Comparison of ENCODE assay signal across 23 mouse cellular contexts in the genomic region with DNA sequence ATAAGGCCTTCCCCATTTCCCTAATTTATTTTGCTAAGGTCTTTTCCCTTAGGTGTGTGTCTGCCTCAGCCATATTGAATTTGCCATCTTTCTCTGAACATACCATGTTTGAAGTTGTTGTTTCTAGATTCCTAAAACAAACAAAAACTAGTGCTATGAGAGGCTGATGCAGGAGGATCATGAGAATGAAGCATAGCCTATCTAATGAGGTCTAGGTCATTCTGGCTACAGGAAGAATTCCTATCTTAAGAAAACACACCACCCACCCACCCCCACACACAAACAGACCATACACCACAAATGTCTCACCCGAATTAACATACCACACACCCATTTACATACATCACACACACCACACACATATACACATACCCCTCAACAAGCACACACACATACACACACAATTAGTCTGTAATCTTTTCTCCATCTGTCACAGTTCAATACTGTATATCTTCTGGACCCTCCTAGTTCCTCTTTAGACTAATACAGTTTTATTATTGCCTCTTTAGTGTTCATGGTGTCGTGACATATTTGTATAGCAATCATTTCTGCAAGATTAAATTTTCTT. TPM values are rescaled to one million over a fixed set of nuclear protein-coding genes. Genes with fewer than 3 reads are reported as not detected.
DNase-seq lines count a peak whose midpoint lies in the region; ATAC-seq and TF ChIP-seq lines count a peak whose summit lies in the region.
"Had no signal": no experiment of that assay in that cellular context is flagged by ENCODE, and none has a peak within 500 bp of the region (broad histone marks: within the 10 kb centered on the region; RNA-seq: fewer than 3 reads in every experiment).

No protein-coding gene starts in this region.

- no peak overlapping the region for H3K27ac ChIP-seq in forebrain, embryonic 10.5 days
- no peak overlapping the region for H3K27ac ChIP-seq in forebrain, embryonic 11.5 days (ENCODE audit: low read depth, low read length)
- peak overlapping the region; percentile 16; the same call in 1 of the 2 replicates for H3K27ac ChIP-seq in kidney, adult 2 months (ENCODE audit: insufficient read depth, low read depth, low read length)
- H3K27ac ChIP-seq in midbrain, embryonic 13.5 days, result no peak overlapping the region
- no peak overlapping the region for H3K27ac ChIP-seq in midbrain, postnatal 0 days (ENCODE audit: low read depth, low read length)
- no peak overlapping the region for H3K27ac ChIP-seq in liver, embryonic 14.5 days

- no peak for TF ChIP-seq EP300 in liver, embryonic 14.5 days (IDR thresholded peaks at IDR 0.05; ENCODE audit: low read depth)

- H3K4me1 ChIP-seq in forebrain, embryonic 10.5 days, result peaks cover 19% of the 10 kb centered on the region
- H3K4me1 ChIP-seq in forebrain, embryonic 11.5 days (replicated peaks; ENCODE audit: control insufficient read depth, insufficient read depth, low read length), result 0 out of 2 replicates have a peak, but pooled peaks cover 3% of the 10 kb centered on the region
- H3K4me1 ChIP-seq in kidney, adult 2 months (ENCODE audit: control insufficient read depth, insufficient read depth, low read length), result peaks cover 4% of the 10 kb centered on the region; the same call in 1 of the 2 replicates
- peaks cover 27% of the 10 kb centered on the region for H3K4me1 ChIP-seq in midbrain, embryonic 13.5 days (replicated peaks)
- peaks cover 3% of the 10 kb centered on the region; the same call in 1 of the 2 replicates for H3K4me1 ChIP-seq in midbrain, postnatal 0 days (ENCODE audit: insufficient read depth, low read length)
- H3K4me1 ChIP-seq in liver, embryonic 14.5 days (replicated peaks; ENCODE audit: control insufficient read depth in 2 of 2, insufficient read depth in 2 of 2, low read length in 1 of 2), result peaks cover 2 to 4% of the 10 kb centered on the region in 2 experiments; a peak in 2 of 4 replicates

- ATAC-seq in forebrain, embryonic 11.5 days (replicated peaks; ENCODE audit: low FRiP score), result no peak
- no peak for ATAC-seq in midbrain, embryonic 13.5 days
- ATAC-seq in midbrain, postnatal 0 days (ENCODE audit: low FRiP score), result no peak
- ATAC-seq in liver, embryonic 14.5 days (ENCODE audit: insufficient read depth), result no peak

- no peak for DNase-seq in forebrain, embryonic 10.5 days (ENCODE audit: extremely low spot score, low spot score)
- no peak for DNase-seq in forebrain, embryonic 11.5 days (ENCODE audit: low spot score)
- DNase-seq in kidney, adult 2 months, result no peak
- no peak for DNase-seq in kidney, postnatal 10 days
- no peak for DNase-seq in midbrain, postnatal 0 days (ENCODE audit: low spot score)
- DNase-seq in liver, embryonic 14.5 days (ENCODE audit: low read depth in 3 of 3, low spot score in 3 of 3), result no peak
- no peak for DNase-seq in layer of hippocampus, postnatal 36 days
- DNase-seq: adrenal gland, adult 8-10 months; cerebellum, adult 8-10 months; gastrocnemius, postnatal 25 days; kidney, adult 8-10 months; left cerebral cortex, postnatal 4 days; lung, postnatal 36 days; retina, postnatal 1 day had no signal

- H3K27me3 ChIP-seq in forebrain, embryonic 10.5 days (ENCODE audit: poor library complexity, severe bottlenecking), result no peaks in the 10 kb centered on the region
- H3K27me3 ChIP-seq in forebrain, embryonic 11.5 days (ENCODE audit: control insufficient read depth, insufficient read depth, low read length), result no peaks in the 10 kb centered on the region
- no peaks in the 10 kb centered on the region for H3K27me3 ChIP-seq in kidney, adult 2 months (replicated peaks; ENCODE audit: control insufficient read depth, insufficient read depth, low read length)
- no peaks in the 10 kb centered on the region for H3K27me3 ChIP-seq in midbrain, embryonic 13.5 days
- no peaks in the 10 kb centered on the region for H3K27me3 ChIP-seq in midbrain, postnatal 0 days (ENCODE audit: insufficient read depth, low read length)
- H3K27me3 ChIP-seq in liver, embryonic 14.5 days (ENCODE audit: control insufficient read depth, insufficient read depth, low read length), result no peaks in the 10 kb centered on the region

- TF ChIP-seq CTCF in kidney, adult 2 months (conservative IDR thresholded peaks at IDR 0.05; ENCODE audit: insufficient read depth, insufficient read length, low read depth, low read length), result no peak
- no peak for TF ChIP-seq CTCF in midbrain, postnatal 0 days (IDR thresholded peaks at IDR 0.05)
- no peak for TF ChIP-seq CTCF in liver, embryonic 14.5 days (IDR thresholded peaks at IDR 0.05; ENCODE audit: low read depth)

- WGBS in forebrain, embryonic 10.5 days, result 95% methylated on average over 2 of the region's 2 CpGs
- WGBS in forebrain, embryonic 11.5 days, result 91% methylated on average over 2 of the region's 2 CpGs
- 83% methylated on average over 2 of the region's 2 CpGs for WGBS in kidney, adult 2 months
- 91% methylated on average over 2 of the region's 2 CpGs for WGBS in midbrain, embryonic 13.5 days
- WGBS in midbrain, postnatal 0 days, result 93% methylated on average over 2 of the region's 2 CpGs
- 57% methylated on average over 2 of the region's 2 CpGs for WGBS in liver, embryonic 14.5 days (ENCODE audit: insufficient replicate concordance)

- H3K9me3 ChIP-seq in forebrain, embryonic 10.5 days, result no peaks in the 10 kb centered on the region
- H3K9me3 ChIP-seq in forebrain, embryonic 11.5 days (ENCODE audit: control insufficient read depth, low read length), result no peaks in the 10 kb centered on the region
- no peaks in the 10 kb centered on the region for H3K9me3 ChIP-seq in midbrain, embryonic 13.5 days
- no peaks in the 10 kb centered on the region for H3K9me3 ChIP-seq in midbrain, postnatal 0 days (ENCODE audit: low read length)
- no peaks in the 10 kb centered on the region for H3K9me3 ChIP-seq in liver, embryonic 14.5 days (ENCODE audit: control insufficient read depth, low read length)
- H3K9me3 ChIP-seq: G1E had no signal

- TF ChIP-seq POLR2A in kidney, adult 2 months (IDR thresholded peaks at IDR 0.05; ENCODE audit: low read depth, low read length), result no peak

- peak overlapping the region; percentile 92 for H3K4me3 ChIP-seq in forebrain, embryonic 10.5 days
- no peak overlapping the region for H3K4me3 ChIP-seq in forebrain, embryonic 11.5 days (ENCODE audit: low read depth, low read length)
- no peak overlapping the region for H3K4me3 ChIP-seq in kidney, adult 2 months (ENCODE audit: insufficient read depth, low read depth, low read length)
- H3K4me3 ChIP-seq in midbrain, embryonic 13.5 days (replicated peaks), result 0 out of 2 replicates have a peak overlapping the region, but pooled peaks have one; percentile 98
- H3K4me3 ChIP-seq in midbrain, postnatal 0 days (ENCODE audit: low read depth, low read length), result no peak overlapping the region
- H3K4me3 ChIP-seq in liver, embryonic 14.5 days (ENCODE audit: insufficient read depth in 1 of 2, low read depth in 2 of 2, low read length in 2 of 2), result no peak overlapping the region

- H3K9ac ChIP-seq in forebrain, embryonic 11.5 days (ENCODE audit: low read length), result no peak overlapping the region
- H3K9ac ChIP-seq in midbrain, embryonic 13.5 days (replicated peaks), result no peak overlapping the region
- no peak overlapping the region for H3K9ac ChIP-seq in midbrain, postnatal 0 days (replicated peaks; ENCODE audit: low read length, poor library complexity, severe bottlenecking)
- H3K9ac ChIP-seq in liver, embryonic 14.5 days (replicated peaks), result no peak overlapping the region

- no peak overlapping the region for H3K4me2 ChIP-seq in forebrain, embryonic 11.5 days (ENCODE audit: low read depth, low read length, severe bottlenecking)
- peak overlapping the region; percentile 84; the same call in 1 of the 2 replicates for H3K4me2 ChIP-seq in midbrain, embryonic 13.5 days (replicated peaks)
- no peak overlapping the region for H3K4me2 ChIP-seq in midbrain, postnatal 0 days (ENCODE audit: low read depth, low read length, poor library complexity, severe bottlenecking)
- peak overlapping the region; percentile 89; the same call in 1 of the 2 replicates for H3K4me2 ChIP-seq in liver, embryonic 14.5 days (ENCODE audit: low read depth)

- no peaks in the 10 kb centered on the region for H3K36me3 ChIP-seq in forebrain, embryonic 10.5 days (replicated peaks)
- H3K36me3 ChIP-seq in forebrain, embryonic 11.5 days (ENCODE audit: control insufficient read depth, insufficient read depth, low read length), result no peaks in the 10 kb centered on the region
- no peaks in the 10 kb centered on the region for H3K36me3 ChIP-seq in kidney, adult 2 months (ENCODE audit: control insufficient read depth, insufficient read depth, low read length)
- no peaks in the 10 kb centered on the region for H3K36me3 ChIP-seq in midbrain, embryonic 13.5 days
- H3K36me3 ChIP-seq in midbrain, postnatal 0 days (ENCODE audit: insufficient read depth, low read length), result no peaks in the 10 kb centered on the region
- no peaks in the 10 kb centered on the region for H3K36me3 ChIP-seq in liver, embryonic 14.5 days (replicated peaks; ENCODE audit: control insufficient read depth, insufficient read depth, low read depth)

RNA-seq across cellular contexts. Expression of gene Plaa, which starts 1.5 kb away (rescaled TPM):
- polyA plus RNA-seq in forebrain, embryonic 10.5 days (2016; fragmentation: Nextera tagmentation; extraction: Ambion mirVana), result 94.7 and 97.4 TPM in 2 replicates
- 94.4 and 110 TPM in 2 replicates for polyA plus RNA-seq in forebrain, embryonic 11.5 days (2014; fragmentation: Nextera tagmentation; extraction: Ambion mirVana)
- polyA plus RNA-seq in kidney, adult 2 months (2012; rRNA removed), result 26.5 and 41.9 TPM in 2 replicates
- 82.0 and 85.1 TPM in 2 replicates for polyA plus RNA-seq in midbrain, embryonic 13.5 days (2015; fragmentation: Nextera tagmentation; extraction: Ambion mirVana)
- 87.6 and 95.7 TPM in 2 replicates for total RNA-seq in midbrain, postnatal 0 days (2014; rRNA removed)
- 63.9 and 70.4 TPM in 2 replicates for polyA plus RNA-seq in midbrain, postnatal 0 days (2015; fragmentation: Nextera tagmentation; extraction: Ambion mirVana)
- 12.0 and 17.0 TPM in 2 replicates for polyA plus RNA-seq in liver, embryonic 14.5 days (2012; rRNA removed)
- polyA plus RNA-seq in liver, embryonic 14.5 days (2014; fragmentation: Nextera tagmentation; extraction: Ambion mirVana), result 26.3 and 30.8 TPM in 2 replicates
- total RNA-seq in layer of hippocampus, postnatal 36 days (2021), result 10 to 100 TPM; 46.1 to 46.8 TPM

RNA-seq across cellular contexts. Expression of gene Ift74, which starts 9.8 kb away (rescaled TPM):
- polyA plus RNA-seq in forebrain, embryonic 10.5 days (2016; fragmentation: Nextera tagmentation; extraction: Ambion mirVana), result 60.1 and 70.1 TPM in 2 replicates
- polyA plus RNA-seq in forebrain, embryonic 11.5 days (2014; fragmentation: Nextera tagmentation; extraction: Ambion mirVana), result 70.7 and 80.7 TPM in 2 replicates
- polyA plus RNA-seq in kidney, adult 2 months (2012; rRNA removed), result 1.6 and 2.0 TPM in 2 replicates
- polyA plus RNA-seq in midbrain, embryonic 13.5 days (2015; fragmentation: Nextera tagmentation; extraction: Ambion mirVana), result 39.4 and 42.4 TPM in 2 replicates
- total RNA-seq in midbrain, postnatal 0 days (2014; rRNA removed), result 9.2 and 12.5 TPM in 2 replicates
- polyA plus RNA-seq in midbrain, postnatal 0 days (2015; fragmentation: Nextera tagmentation; extraction: Ambion mirVana), result 24.7 and 27.3 TPM in 2 replicates
- 1.0 and 2.0 TPM in 2 replicates for polyA plus RNA-seq in liver, embryonic 14.5 days (2012; rRNA removed)
- 2.4 and 2.8 TPM in 2 replicates for polyA plus RNA-seq in liver, embryonic 14.5 days (2014; fragmentation: Nextera tagmentation; extraction: Ambion mirVana)
- total RNA-seq in layer of hippocampus, postnatal 36 days (2021), result 10 to 100 TPM; 26.8 to 30.0 TPM

RNA-seq across cellular contexts. Expression of gene Lrrc19, which starts 45.4 kb away (rescaled TPM):
- polyA plus RNA-seq in forebrain, embryonic 10.5 days (2016; fragmentation: Nextera tagmentation; extraction: Ambion mirVana), result 1.4 TPM in 2 replicates
- polyA plus RNA-seq in forebrain, embryonic 11.5 days (2014; fragmentation: Nextera tagmentation; extraction: Ambion mirVana), result 1.1 and 1.4 TPM in 2 replicates
- polyA plus RNA-seq in kidney, adult 2 months (2012; rRNA removed), result 37.0 and 47.2 TPM in 2 replicates
- polyA plus RNA-seq in midbrain, embryonic 13.5 days (2015; fragmentation: Nextera tagmentation; extraction: Ambion mirVana), result 0.59 and 0.86 TPM in 2 replicates
- not detected in 2 replicates for total RNA-seq in midbrain, postnatal 0 days (2014; rRNA removed)
- 0.15 and 0.33 TPM in 2 replicates for polyA plus RNA-seq in midbrain, postnatal 0 days (2015; fragmentation: Nextera tagmentation; extraction: Ambion mirVana)
- polyA plus RNA-seq in liver, embryonic 14.5 days (2012; rRNA removed), result not detected in 2 replicates
- 0.10 and 0.11 TPM in 2 replicates for polyA plus RNA-seq in liver, embryonic 14.5 days (2014; fragmentation: Nextera tagmentation; extraction: Ambion mirVana)
- not detected for total RNA-seq in layer of hippocampus, postnatal 36 days (2021)
- total RNA-seq: adrenal gland, adult 8-10 months; G1E; gastrocnemius, postnatal 25 days; heart, postnatal 25 days; layer of hippocampus, postnatal 25 days; left cerebral cortex, postnatal 4 days had no signal
- polyA plus RNA-seq: cortical plate, adult 2 months; frontal cortex, adult 2 months; G1E; urinary bladder, adult 2 months had no signal

RNA-seq across cellular contexts. Expression of gene Caap1, which starts 47.9 kb away (rescaled TPM):
- 25.4 and 26.3 TPM in 2 replicates for polyA plus RNA-seq in forebrain, embryonic 10.5 days (2016; fragmentation: Nextera tagmentation; extraction: Ambion mirVana)
- 27.2 and 31.4 TPM in 2 replicates for polyA plus RNA-seq in forebrain, embryonic 11.5 days (2014; fragmentation: Nextera tagmentation; extraction: Ambion mirVana)
- 2.4 and 2.9 TPM in 2 replicates for polyA plus RNA-seq in kidney, adult 2 months (2012; rRNA removed)
- polyA plus RNA-seq in midbrain, embryonic 13.5 days (2015; fragmentation: Nextera tagmentation; extraction: Ambion mirVana), result 23.4 and 26.5 TPM in 2 replicates
- 9.2 and 13.6 TPM in 2 replicates for total RNA-seq in midbrain, postnatal 0 days (2014; rRNA removed)
- 8.8 and 9.2 TPM in 2 replicates for polyA plus RNA-seq in midbrain, postnatal 0 days (2015; fragmentation: Nextera tagmentation; extraction: Ambion mirVana)
- polyA plus RNA-seq in liver, embryonic 14.5 days (2012; rRNA removed), result 2.7 and 5.4 TPM in 2 replicates
- polyA plus RNA-seq in liver, embryonic 14.5 days (2014; fragmentation: Nextera tagmentation; extraction: Ambion mirVana), result 9.7 and 10.3 TPM in 2 replicates
- total RNA-seq in layer of hippocampus, postnatal 36 days (2021), result 10 to 100 TPM; 11.1 to 12.6 TPM

RNA-seq across cellular contexts. Expression of gene Gm10306, which starts 48.2 kb away (rescaled TPM):
- not detected in 2 replicates for polyA plus RNA-seq in forebrain, embryonic 10.5 days (2016; fragmentation: Nextera tagmentation; extraction: Ambion mirVana)
- polyA plus RNA-seq in forebrain, embryonic 11.5 days (2014; fragmentation: Nextera tagmentation; extraction: Ambion mirVana), result not detected in 2 replicates
- polyA plus RNA-seq in kidney, adult 2 months (2012; rRNA removed), result not detected in 2 replicates
- polyA plus RNA-seq in midbrain, embryonic 13.5 days (2015; fragmentation: Nextera tagmentation; extraction: Ambion mirVana), result 0.61 TPM in 1 of 2 replicates, not detected in the other
- total RNA-seq in midbrain, postnatal 0 days (2014; rRNA removed), result not detected in 2 replicates
- polyA plus RNA-seq in midbrain, postnatal 0 days (2015; fragmentation: Nextera tagmentation; extraction: Ambion mirVana), result 0.35 TPM in 1 of 2 replicates, not detected in the other
- not detected in 2 replicates for polyA plus RNA-seq in liver, embryonic 14.5 days (2012; rRNA removed)
- polyA plus RNA-seq in liver, embryonic 14.5 days (2014; fragmentation: Nextera tagmentation; extraction: Ambion mirVana), result 0.33 and 0.44 TPM in 2 replicates
- total RNA-seq in layer of hippocampus, postnatal 36 days (2021), result not detected
- total RNA-seq: G1E; gastrocnemius, postnatal 25 days; heart, postnatal 25 days; layer of hippocampus, postnatal 25 days; left cerebral cortex, postnatal 4 days had no signal
- polyA plus RNA-seq: cortical plate, adult 2 months; G1E; large intestine, adult 2 months; midbrain, embryonic 11.5 days had no signal

Comparison
In these comparisons a context has a peak if more than half of its experiments do, and no peak if none do; other contexts are left out.
1. H3K4me3 ChIP-seq: peak in forebrain, embryonic 10.5 days (single experiment) and midbrain, embryonic 13.5 days (single experiment); none in forebrain, embryonic 11.5 days (single experiment), kidney, adult 2 months (single experiment), midbrain, postnatal 0 days (single experiment) and liver, embryonic 14.5 days (0 of 2).
2. H3K4me2 ChIP-seq: peak in midbrain, embryonic 13.5 days (single experiment) and liver, embryonic 14.5 days (single experiment); none in forebrain, embryonic 11.5 days (single experiment) and midbrain, postnatal 0 days (single experiment).
3. RNA of gene Lrrc19, which starts 45.4 kb away (polyA plus RNA-seq): 37.0 to 47.2 TPM in kidney, adult 2 months; 1.1 to 1.4 TPM in forebrain, embryonic 11.5 days, 1.4 TPM in forebrain, embryonic 10.5 days, 0.59 to 0.86 TPM in midbrain, embryonic 13.5 days, 0.15 to 0.33 TPM in midbrain, postnatal 0 days and 0.10 to 0.11 TPM in liver, embryonic 14.5 days; every median in the first group is over 10 times any median in the second.